Mouse (Mus musculus) limb, embryonic 14.5 days (tissue): ENCODE data around the gene Rapgef4. TPM values are rescaled to one million over a fixed set of nuclear protein-coding genes. Genes with fewer than 3 reads are reported as not detected.

ENCODE experiments used
- ATAC-seq: fragments of 200-750 bp; cut with Nextera tagmentation; 2 replicates; pipeline ENCODE4 v1.8.0; 2017; ENCODE audit warnings: low read depth, moderate number of reproducible peaks, moderate TSS enrichment; ENCODE audit not compliant: low FRiP score
- DNase-seq: peaks from one replicate; pipeline ENCODE4 v3.0.0-alpha.2; 2015; ENCODE audit warnings: low spot score
- H3K27ac ChIP-seq: fragments of 300-500 bp; sonication (generic); replicated peaks from 2 replicates; pipeline ENCODE4 v1.5.1; 2014; ENCODE audit warnings: low read depth, mild to moderate bottlenecking, low read length, moderate library complexity, mixed read lengths
- H3K27me3 ChIP-seq: fragments of 300-500 bp; sonication (generic); 2 replicates; pipeline ENCODE4 v1.6.1; 2014; ENCODE audit warnings: low read length, mixed read lengths; ENCODE audit not compliant: control insufficient read depth, insufficient read depth
- H3K36me3 ChIP-seq: fragments of 300-500 bp; sonication (generic); 2 replicates; pipeline ENCODE4 v1.6.1; 2014; ENCODE audit warnings: mild to moderate bottlenecking, low read length, moderate library complexity, mixed read lengths; ENCODE audit not compliant: control insufficient read depth, insufficient read depth
- H3K4me1 ChIP-seq: fragments of 300-500 bp; sonication (generic); 2 replicates; pipeline ENCODE4 v1.6.1; 2014; ENCODE audit warnings: antibody characterized with exemption, low read length, mixed read lengths; ENCODE audit not compliant: control insufficient read depth, insufficient read depth
- H3K4me2 ChIP-seq: fragments of 300-500 bp; sonication (generic); replicated peaks from 2 replicates; pipeline ENCODE4 v1.6.1; 2014; ENCODE audit warnings: low read depth, mild to moderate bottlenecking, low read length, moderate library complexity; ENCODE audit not compliant: severe bottlenecking
- H3K4me3 ChIP-seq: fragments of 300-500 bp; sonication (generic); replicated peaks from 2 replicates; pipeline ENCODE4 v1.5.1; 2014; ENCODE audit warnings: low read length
- H3K9ac ChIP-seq: fragments of 300-500 bp; sonication (generic); 2 replicates; pipeline ENCODE4 v1.6.1; 2014; ENCODE audit warnings: mild to moderate bottlenecking, low read depth, low read length, moderate library complexity; ENCODE audit not compliant: severe bottlenecking
- H3K9me3 ChIP-seq: fragments of 300-500 bp; sonication (generic); 2 replicates; pipeline ENCODE4 v1.6.1; 2016; ENCODE audit warnings: low read length; ENCODE audit not compliant: control insufficient read depth
- POLR2A ChIP-seq: fragments of 200-500 bp; IDR thresholded peaks from 2 replicates; pipeline ENCODE4 v1.8.0; 2012; ENCODE audit warnings: inconsistent platforms, mild to moderate bottlenecking, moderate library complexity, borderline replicate concordance; ENCODE audit not compliant: insufficient read depth, insufficient read length; ENCODE audit errors: extremely low read depth
- WGBS: fragments of 180-500 bp; shearing (Covaris S2); extraction: QIAGEN DNeasy Blood & Tissue Kit; methylation state at CpG from one replicate; pipeline ENCODE4 v1.1.7; 2014; 5-methylcytosine and 5-hydroxymethylcytosine counted together
- polyA plus RNA-seq, 2 experiments: library from polyadenylated mRNA; depleted of rRNA in 1 of 2; stranded (reverse) in 1 of 2; unstranded in 1 of 2; fragments of >200 nt; fragmentation: Nextera tagmentation in 1 of 2; extraction: Ambion mirVana in 1 of 2; gene quantifications; 2 replicates each; pipeline versions ENCODE4 v1.2.1 to v1.2.3; 2012 to 2014

Rapgef4 gene
- polyA plus RNA-seq, 2 experiments = 2.2 to 2.3 TPM

DNA sequence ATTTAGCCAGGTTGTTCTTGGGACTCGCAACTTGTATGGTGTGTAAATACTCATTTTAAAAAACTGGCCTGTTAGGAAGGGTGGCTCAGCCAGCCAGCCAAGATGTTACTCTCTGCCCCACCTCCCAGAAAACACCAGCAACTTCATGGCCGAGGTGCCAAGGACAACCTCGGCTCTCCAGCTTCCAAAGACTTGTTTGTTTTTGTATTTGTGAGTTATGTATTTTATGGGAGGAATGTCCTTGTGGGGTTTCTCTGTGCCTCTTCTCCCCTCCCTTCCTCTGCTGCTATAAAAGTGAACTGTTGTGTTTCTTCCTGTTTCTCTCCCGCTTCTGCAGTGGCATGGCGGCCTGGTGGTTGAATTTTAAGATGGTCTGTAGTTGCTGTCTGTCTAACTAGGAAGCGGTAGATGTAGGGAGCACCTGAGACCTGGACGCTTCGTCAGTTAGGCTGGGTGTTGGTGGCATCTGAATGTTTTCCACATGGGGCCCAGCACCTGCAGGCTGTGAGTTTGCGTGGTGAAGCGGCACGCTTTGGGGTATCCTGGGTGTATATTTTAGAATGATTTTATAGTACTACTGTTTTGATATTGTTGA lies 164.3 kb downstream of the Rapgef4 start:
- Histone ChIP-seq H3K36me3 (no peaks in the 10 kb centered on the region), H3K9me3 (no peaks in the 10 kb centered on the region), H3K4me1 (peaks cover 23% of the 10 kb centered on the region), H3K4me3 (no peak overlapping the region), H3K27me3 (no peaks in the 10 kb centered on the region), H3K27ac (peak overlapping the region; percentile 19; the same call in 1 of the 2 replicates), H3K9ac (no peak overlapping the region), H3K4me2 (no peak overlapping the region)
- DNase-seq = no peak
- no peak for ATAC-seq
- no peak for TF ChIP-seq POLR2A
- 76% methylated on average over 11 of the region's 11 CpGs for WGBS

- peaks cover 23% of the 10 kb centered on the region for H3K4me1 ChIP-seq
- 58% methylated on average over 10 of the region's 10 CpGs for WGBS
Measured at GRCm38 (mm10) chr2:72146061-72146460, 165.0 kb downstream of the Rapgef4 start.

DNA sequence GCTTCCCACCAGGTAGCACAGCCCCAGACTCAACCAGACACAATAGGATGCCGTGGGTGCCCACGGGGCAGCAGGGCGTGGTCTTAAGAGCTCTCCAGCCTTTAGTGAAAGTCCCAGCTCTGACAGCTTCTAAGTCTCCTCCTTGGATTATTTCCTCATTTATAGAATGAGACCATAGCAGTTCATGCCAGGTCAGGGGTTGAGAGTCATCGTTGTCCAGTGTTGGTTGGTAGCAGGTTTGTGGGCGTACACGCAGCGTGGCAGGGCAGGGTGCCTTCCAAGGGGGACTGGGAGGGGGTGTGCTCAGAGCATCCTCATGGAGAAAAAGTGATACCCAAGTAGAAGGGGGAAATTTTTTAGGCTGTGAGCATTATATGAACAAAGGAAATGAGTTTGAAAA lies 166.2 kb downstream of the Rapgef4 start:
- no peak for TF ChIP-seq POLR2A
- Histone ChIP-seq H3K36me3 (no peaks in the 10 kb centered on the region), H3K27me3 (no peaks in the 10 kb centered on the region), H3K9me3 (no peaks in the 10 kb centered on the region), H3K9ac (no peak overlapping the region), H3K4me2 (no peak overlapping the region), H3K4me3 (no peak overlapping the region), H3K4me1 (peaks cover 23% of the 10 kb centered on the region), H3K27ac (no peak overlapping the region)
- WGBS = 91% methylated on average over 7 of the region's 7 CpGs
- no peak for ATAC-seq
- no peak for DNase-seq

More at GRCm38 (mm10) chr2:72146061-72146460, 165.0 kb downstream of the Rapgef4 start:
- H3K9ac ChIP-seq = no peak overlapping the region
- no peak overlapping the region for H3K4me2 ChIP-seq
- H3K9me3 ChIP-seq = no peaks in the 10 kb centered on the region
- no peak overlapping the region for H3K27ac ChIP-seq
- no peak overlapping the region for H3K4me3 ChIP-seq
- H3K27me3 ChIP-seq = no peaks in the 10 kb centered on the region
- no peaks in the 10 kb centered on the region for H3K36me3 ChIP-seq
- DNase-seq (no peak), ATAC-seq (no peak)
- TF ChIP-seq POLR2A = no peak

GRCm38 (mm10) chr2:72147695-72148094 lies 166.7 kb downstream of the Rapgef4 start:
- Histone ChIP-seq H3K4me3 (no peak overlapping the region), H3K27ac (no peak overlapping the region), H3K9ac (no peak overlapping the region), H3K36me3 (no peaks in the 10 kb centered on the region), H3K4me1 (peaks cover 23% of the 10 kb centered on the region), H3K9me3 (no peaks in the 10 kb centered on the region), H3K4me2 (no peak overlapping the region), H3K27me3 (no peaks in the 10 kb centered on the region)
- no peak for TF ChIP-seq POLR2A
- DNase-seq (no peak), ATAC-seq (no peak)
- WGBS = 81% methylated on average over 6 of the region's 6 CpGs

- no peaks in the 10 kb centered on the region for H3K9me3 ChIP-seq
- TF ChIP-seq POLR2A = no peak
- no peak for DNase-seq
Measured at GRCm38 (mm10) chr2:72148647-72149046, 167.6 kb downstream of the Rapgef4 start.

More at GRCm38 (mm10) chr2:72148647-72149046, 167.6 kb downstream of the Rapgef4 start:
- Histone ChIP-seq H3K4me1 (peaks cover 22% of the 10 kb centered on the region), H3K27ac (no peak overlapping the region), H3K9ac (no peak overlapping the region), H3K36me3 (no peaks in the 10 kb centered on the region), H3K27me3 (no peaks in the 10 kb centered on the region), H3K4me3 (no peak overlapping the region), H3K4me2 (no peak overlapping the region)
- ATAC-seq = no peak
- WGBS = 35% methylated on average over 4 of the region's 4 CpGs
